Mouse (Mus musculus) neural tube, embryonic 15.5 days (tissue): ENCODE measurements around the gene Wdr54. TPM values are rescaled to one million over a fixed set of nuclear protein-coding genes. Genes with fewer than 3 reads are reported as not detected.
"Not testable (repeated sequence)": the region's sequence is repeated elsewhere in the genome, so short reads cannot be mapped to it uniquely, and the experiment has no call there.

Experiments
- ATAC-seq: fragments of 200-750 bp; cut with Nextera tagmentation; 2 replicates; pipeline ENCODE4 v1.8.0; 2017; ENCODE audit warnings: mild to moderate bottlenecking, moderate TSS enrichment, moderate library complexity; ENCODE audit not compliant: low FRiP score
- H3K27ac ChIP-seq: fragments of 300-500 bp; sonication (generic); replicated peaks from 2 replicates; pipeline ENCODE4 v1.5.1; 2015; ENCODE audit warnings: mild to moderate bottlenecking, inconsistent platforms
- H3K27me3 ChIP-seq: fragments of 300-500 bp; sonication (generic); replicated peaks from 2 replicates; pipeline ENCODE4 v1.6.1; 2015; ENCODE audit warnings: inconsistent platforms
- H3K36me3 ChIP-seq: fragments of 300-500 bp; sonication (generic); 2 replicates; pipeline ENCODE4 v1.6.1; 2015; ENCODE audit warnings: inconsistent platforms
- H3K4me1 ChIP-seq: fragments of 300-500 bp; sonication (generic); 2 replicates; pipeline ENCODE4 v1.6.1; 2015; ENCODE audit warnings: inconsistent platforms
- H3K4me2 ChIP-seq: fragments of 300-500 bp; sonication (generic); 2 replicates; pipeline ENCODE4 v1.6.1; 2015; ENCODE audit warnings: inconsistent platforms, mild to moderate bottlenecking, moderate library complexity
- H3K4me3 ChIP-seq: fragments of 300-500 bp; sonication (generic); replicated peaks from 2 replicates; pipeline ENCODE4 v1.5.1; 2015; ENCODE audit warnings: mild to moderate bottlenecking, inconsistent platforms
- H3K9ac ChIP-seq: fragments of 300-500 bp; sonication (generic); replicated peaks from 2 replicates; pipeline ENCODE4 v1.6.1; 2015; ENCODE audit warnings: mild to moderate bottlenecking, inconsistent platforms
- H3K9me3 ChIP-seq: fragments of 300-500 bp; sonication (generic); replicated peaks from 2 replicates; pipeline ENCODE4 v1.6.1; 2016; ENCODE audit warnings: inconsistent platforms
- WGBS: fragments of 180-500 bp; shearing (Covaris S2); methylation state at CpG from one replicate; pipeline ENCODE4 v1.1.7; 2015; ENCODE audit warnings: mixed read lengths; 5-methylcytosine and 5-hydroxymethylcytosine counted together
- polyA plus RNA-seq: library from polyadenylated mRNA; unstranded; fragments of >200 nt; fragmentation: Nextera tagmentation; extraction: Ambion mirVana; gene quantifications from 2 replicates; pipeline ENCODE4 v1.2.1, GENCODE M21; 2015

The Wdr54 gene
- polyA plus RNA-seq, 1 experiment from 2014 or later = 18.6 TPM

DNA sequence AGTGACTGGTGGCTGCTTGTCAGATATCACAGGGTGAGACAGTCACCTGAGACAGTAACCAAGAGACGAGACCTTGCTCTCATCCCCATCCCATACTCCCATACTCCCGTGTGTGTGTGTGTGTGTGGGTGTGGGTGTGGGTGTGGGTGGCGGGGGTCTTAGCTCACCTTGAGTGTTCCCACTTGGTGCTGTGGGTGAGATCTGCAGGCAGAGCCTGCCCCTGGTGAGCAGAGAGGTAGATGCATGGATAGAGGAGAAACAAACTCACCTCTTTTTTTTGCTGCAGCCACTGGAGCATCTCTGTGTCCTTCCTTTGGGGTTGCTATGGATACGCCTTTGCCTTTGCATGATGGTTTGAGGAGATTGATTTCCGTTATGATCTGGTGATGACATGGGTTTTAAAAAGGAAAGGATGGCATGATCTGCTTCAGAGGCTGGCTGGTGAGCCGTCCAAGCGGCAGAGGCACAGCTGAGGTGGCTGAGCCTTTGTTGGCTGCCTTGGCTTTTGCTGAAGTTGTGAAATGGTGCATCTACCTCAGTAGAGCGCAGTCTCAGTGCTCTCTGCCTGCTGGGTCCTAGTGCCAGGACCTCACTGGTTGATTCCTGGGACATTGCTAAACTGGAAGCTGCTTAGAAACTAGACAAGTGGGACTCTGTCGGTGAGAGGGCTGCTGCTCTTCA is 16.2 kb upstream of the Wdr54 start:
- peak overlapping the region; percentile 40 for H3K4me3 ChIP-seq
- 57% methylated on average over 9 of the region's 9 CpGs for WGBS
- H3K36me3 ChIP-seq = 0 out of 2 replicates have a peak, but pooled peaks cover 8% of the 10 kb centered on the region
- ATAC-seq = peak; percentile 88
- H3K4me1 ChIP-seq = peaks cover 60% of the 10 kb centered on the region
- H3K27ac ChIP-seq = peak overlapping the region; percentile 75
- no peaks in the 10 kb centered on the region for H3K27me3 ChIP-seq
- peak overlapping the region; percentile 46 for H3K9ac ChIP-seq
- no peaks in the 10 kb centered on the region for H3K9me3 ChIP-seq
- H3K4me2 ChIP-seq = peak overlapping the region; percentile 56

DNA sequence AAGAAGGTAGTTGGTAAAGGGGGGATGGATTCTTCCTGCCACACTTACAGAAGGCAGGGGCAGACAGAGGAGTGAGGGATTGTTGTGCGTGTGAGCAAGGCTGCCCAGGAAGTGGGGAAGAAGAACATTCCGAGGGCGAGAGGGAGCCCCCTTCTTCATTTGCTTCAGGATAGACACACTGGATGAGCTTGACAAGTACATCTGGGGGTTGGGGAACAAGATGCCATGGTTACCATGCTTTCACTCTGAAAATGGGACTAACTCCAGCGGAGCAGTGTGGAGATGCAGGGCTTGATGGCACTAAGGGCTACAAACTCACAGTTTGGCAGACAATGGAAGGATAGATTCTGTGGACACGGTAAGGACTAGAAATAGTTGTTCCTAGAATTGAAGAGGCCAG is 14.9 kb upstream of the Wdr54 start:
- no peaks in the 10 kb centered on the region for H3K9me3 ChIP-seq
- H3K4me1 ChIP-seq = peaks cover 72% of the 10 kb centered on the region
- no peak for ATAC-seq
- WGBS = 70% methylated on average over 5 of the region's 5 CpGs
- H3K27me3 ChIP-seq = no peaks in the 10 kb centered on the region
- H3K9ac ChIP-seq = peak overlapping the region; percentile 46
- H3K4me2 ChIP-seq = peak overlapping the region; percentile 56
- H3K27ac ChIP-seq = peak overlapping the region; percentile 75; the same call in 1 of the 2 replicates
- 0 out of 2 replicates have a peak, but pooled peaks cover 7% of the 10 kb centered on the region for H3K36me3 ChIP-seq
- H3K4me3 ChIP-seq = peak overlapping the region; percentile 40

DNA sequence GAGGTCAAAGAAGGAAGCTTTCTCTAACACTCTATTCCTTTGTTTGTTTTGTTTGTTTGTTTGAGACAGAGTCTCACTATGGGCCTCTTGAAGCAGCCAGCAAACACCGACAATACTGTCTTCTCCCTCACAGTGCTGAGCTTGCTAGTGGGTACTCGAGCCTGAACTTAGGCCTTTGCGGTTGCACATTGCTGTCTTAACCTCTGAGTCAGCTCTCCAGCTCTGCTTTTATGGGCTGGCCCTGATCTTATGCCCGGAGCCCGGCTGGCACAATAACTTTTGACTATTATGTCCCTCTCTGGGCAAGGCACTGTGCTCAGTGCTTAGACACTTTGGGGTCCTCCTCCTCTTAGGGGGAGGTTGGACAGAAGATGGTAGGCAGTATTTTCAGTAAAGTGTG is 13.7 kb upstream of the Wdr54 start:
- ATAC-seq = no peak

DNA sequence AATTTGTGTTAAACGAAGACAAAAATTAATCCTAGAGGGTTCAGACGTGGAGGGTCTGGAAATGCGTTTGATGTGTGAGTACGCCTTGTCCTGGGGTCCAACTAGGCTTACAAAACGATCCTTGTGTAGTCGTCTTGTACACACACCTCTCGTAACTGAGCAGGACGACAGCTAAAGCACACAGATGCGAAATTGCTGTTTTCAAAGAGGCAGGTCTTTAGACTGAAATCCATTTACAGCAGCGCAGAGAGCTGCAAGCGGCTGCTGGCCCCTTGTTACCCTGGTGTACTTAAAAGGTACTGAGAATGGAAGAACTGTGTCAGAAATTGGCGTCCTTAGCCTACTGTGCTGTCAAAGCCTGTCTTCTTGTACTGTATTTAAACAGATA is 10.0 kb upstream of the Wdr54 start:
- under 1% methylated on average over 12 of the region's 12 CpGs for WGBS
- peaks cover 73% of the 10 kb centered on the region for H3K4me1 ChIP-seq
- ATAC-seq = peak; percentile 39

More for the DNA sequence above, 13.7 kb upstream of the Wdr54 start:
- Histone ChIP-seq H3K36me3 (0 out of 2 replicates have a peak, but pooled peaks cover 3% of the 10 kb centered on the region), H3K4me1 (peaks cover 76% of the 10 kb centered on the region), H3K4me3 (no peak overlapping the region), H3K27me3 (no peaks in the 10 kb centered on the region), H3K27ac (no peak overlapping the region), H3K9ac (no peak overlapping the region; the same call in 1 of the 2 replicates), H3K4me2 (no peak overlapping the region), H3K9me3 (no peaks in the 10 kb centered on the region)
- WGBS = 77% methylated on average over 5 of the region's 5 CpGs

DNA sequence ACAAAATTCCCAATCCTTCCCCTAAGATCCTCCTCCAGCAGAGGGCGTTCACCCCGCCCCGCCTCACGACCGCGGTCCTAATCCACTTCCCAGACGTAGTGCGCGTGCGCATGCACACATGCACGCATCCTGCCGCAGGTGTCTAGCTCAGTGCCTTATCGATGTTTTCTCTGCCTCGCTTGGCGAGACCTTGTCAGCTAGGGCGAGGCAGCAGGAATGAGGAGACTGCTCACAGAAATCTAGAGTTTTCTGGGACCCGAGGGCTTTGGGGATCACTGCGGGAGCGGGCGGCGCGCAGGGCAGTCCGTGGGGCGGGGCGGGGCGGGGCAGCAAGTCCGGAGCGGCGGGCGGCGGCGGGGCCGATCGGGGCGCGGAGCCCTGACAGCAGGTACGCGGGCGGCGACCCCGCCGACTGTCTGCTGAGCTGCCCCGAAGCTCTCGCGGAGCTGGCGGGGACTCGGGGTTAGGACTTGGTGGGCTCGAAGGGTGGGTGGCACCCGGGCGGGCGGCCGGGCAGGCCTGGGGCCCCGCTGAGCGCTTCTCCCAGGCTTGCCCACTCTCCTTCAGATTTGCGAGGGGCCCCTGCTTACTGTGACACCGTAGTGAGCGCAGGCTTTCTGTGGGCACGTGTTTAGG is 9.5 kb upstream of the Wdr54 start, which contains the start of gene Dctn1:
Dctn1 (plus strand) TSS at position 314 of the 636 bp plus-strand sequence.
- Histone ChIP-seq H3K9me3 (no peaks in the 10 kb centered on the region), H3K4me1 (peaks cover 68% of the 10 kb centered on the region), H3K4me3 (peak within 1 kb of the TSS; percentile 59), H3K36me3 (0 out of 2 replicates have a peak, but pooled peaks cover 3% of the 10 kb centered on the region), H3K9ac (peak within 1 kb of the TSS; percentile 72), H3K27me3 (peaks cover 24% of the 10 kb centered on the region), H3K4me2 (peak within 1 kb of the TSS; percentile 81), H3K27ac (peak within 1 kb of the TSS; percentile 96)
- WGBS = under 1% methylated on average over 58 of the region's 58 CpGs
- peak; percentile 87 for ATAC-seq

More for the DNA sequence above, 10.0 kb upstream of the Wdr54 start:
- Histone ChIP-seq H3K27ac (peak overlapping the region; percentile 96), H3K9me3 (no peaks in the 10 kb centered on the region), H3K4me3 (peak overlapping the region; percentile 59), H3K4me2 (peak overlapping the region; percentile 81), H3K36me3 (0 out of 2 replicates have a peak, but pooled peaks cover 3% of the 10 kb centered on the region), H3K9ac (peak overlapping the region; percentile 72), H3K27me3 (peaks cover 18% of the 10 kb centered on the region)

DNA sequence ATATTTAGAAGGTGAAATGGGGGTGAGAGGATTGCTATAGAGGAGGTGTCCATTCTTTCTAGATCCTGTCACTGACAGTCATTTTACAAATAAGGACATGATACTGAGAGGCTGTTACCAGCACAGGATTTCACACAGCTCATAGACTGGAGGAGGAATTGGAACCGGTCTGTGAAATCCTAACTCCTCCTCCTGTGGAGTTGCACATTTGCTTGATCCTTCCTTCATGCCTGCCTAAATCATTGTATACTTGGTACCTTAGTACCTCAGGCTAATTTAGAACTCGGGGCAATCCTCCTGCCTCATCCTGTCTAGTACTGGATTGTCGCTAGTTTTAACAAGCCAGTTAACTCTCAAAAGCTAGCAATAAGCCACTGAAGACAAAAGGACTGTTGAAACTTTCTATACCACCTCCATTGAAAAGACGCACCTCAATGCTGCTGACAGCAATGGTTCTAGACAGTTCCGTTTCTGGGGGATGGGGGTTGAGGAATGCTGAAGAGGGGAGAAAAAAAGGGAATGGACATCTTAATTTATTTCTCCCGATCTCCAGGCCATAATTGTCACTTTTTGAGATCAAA is 8.9 kb upstream of the Wdr54 start:
- H3K4me1 ChIP-seq = peaks cover 62% of the 10 kb centered on the region
- WGBS = 3% methylated on average over 6 of the region's 6 CpGs
- 0 out of 2 replicates have a peak, but pooled peaks cover 3% of the 10 kb centered on the region for H3K36me3 ChIP-seq
- peak overlapping the region; percentile 59 for H3K4me3 ChIP-seq
- H3K9ac ChIP-seq = peak overlapping the region; percentile 72
- H3K27me3 ChIP-seq = peaks cover 30% of the 10 kb centered on the region
- H3K27ac ChIP-seq = peak overlapping the region; percentile 96
- peak; percentile 39 for ATAC-seq
- H3K4me2 ChIP-seq = peak overlapping the region; percentile 81
- no peaks in the 10 kb centered on the region for H3K9me3 ChIP-seq

DNA sequence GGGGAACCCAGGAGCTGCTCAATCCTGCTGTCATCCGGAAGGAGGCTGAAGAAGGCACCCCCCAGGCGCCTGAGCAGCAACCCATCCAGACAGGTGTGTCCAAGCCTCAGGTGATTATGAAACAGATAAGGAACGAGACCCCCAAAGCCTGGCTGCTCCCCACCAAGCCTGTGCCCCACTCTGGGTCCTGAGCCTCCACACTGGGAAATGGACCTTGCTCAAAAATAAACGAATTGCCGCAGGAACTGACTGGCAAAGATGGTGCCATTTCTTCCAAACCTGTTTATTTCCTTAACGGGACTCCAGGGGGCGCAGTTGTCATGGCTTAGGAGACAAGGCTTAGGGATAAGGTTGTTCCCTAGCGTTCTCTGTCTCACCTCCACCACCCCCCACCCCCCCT is 6.5 kb upstream of the Wdr54 start:
- H3K36me3 ChIP-seq = no peaks in the 10 kb centered on the region
- H3K9me3 ChIP-seq = no peaks in the 10 kb centered on the region
- ATAC-seq = no peak
- peaks cover 38% of the 10 kb centered on the region for H3K4me1 ChIP-seq
- H3K27ac ChIP-seq = no peak overlapping the region
- peak overlapping the region; percentile 31; the same call in 1 of the 2 replicates for H3K9ac ChIP-seq
- peak overlapping the region; percentile 54 for H3K4me2 ChIP-seq
- 0% methylated on average over 8 of the region's 8 CpGs for WGBS
- peak overlapping the region; percentile 32 for H3K4me3 ChIP-seq
- peaks cover 32% of the 10 kb centered on the region for H3K27me3 ChIP-seq

- H3K27ac ChIP-seq = no peak overlapping the region
- 2% methylated on average over 49 of the region's 49 CpGs for WGBS
- no peak for ATAC-seq
These were observed 5.9 kb upstream of the Wdr54 start for GRCm38 (mm10) chr6:83161921-83162641.

GRCm38 (mm10) chr6:83161442-83161841 is 5.2 kb upstream of the Wdr54 start:
- peak overlapping the region; percentile 31; the same call in 1 of the 2 replicates for H3K9ac ChIP-seq
- no peaks in the 10 kb centered on the region for H3K36me3 ChIP-seq
- H3K4me2 ChIP-seq = peak overlapping the region; percentile 54
- 7% methylated on average over 19 of the region's 19 CpGs for WGBS
- H3K27me3 ChIP-seq = peaks cover 32% of the 10 kb centered on the region
- peaks cover 31% of the 10 kb centered on the region for H3K4me1 ChIP-seq
- peak overlapping the region; percentile 32 for H3K4me3 ChIP-seq
- H3K9me3 ChIP-seq = no peaks in the 10 kb centered on the region
- ATAC-seq = no peak
- no peak overlapping the region for H3K27ac ChIP-seq

More at GRCm38 (mm10) chr6:83161921-83162641, 5.9 kb upstream of the Wdr54 start:
- Histone ChIP-seq H3K9ac (peak overlapping the region; percentile 31; the same call in 1 of the 2 replicates), H3K4me2 (peak overlapping the region; percentile 54), H3K4me1 (peaks cover 32% of the 10 kb centered on the region), H3K9me3 (no peaks in the 10 kb centered on the region), H3K36me3 (no peaks in the 10 kb centered on the region), H3K27me3 (peaks cover 32% of the 10 kb centered on the region), H3K4me3 (peak overlapping the region; percentile 32)

GRCm38 (mm10) chr6:83159456-83159855 is 3.3 kb upstream of the Wdr54 start:
- not testable (repeated sequence) for H3K4me3 ChIP-seq, H3K36me3 ChIP-seq, ATAC-seq, H3K9me3 ChIP-seq, H3K9ac ChIP-seq, H3K27ac ChIP-seq, H3K4me2 ChIP-seq
- peaks cover 32% of the 10 kb centered on the region for H3K27me3 ChIP-seq
- peaks cover 39% of the 10 kb centered on the region for H3K4me1 ChIP-seq
- 30% methylated on average over 3 of the region's 3 CpGs for WGBS
